8 mouse cellular contexts compared by ENCODE assay signal in the genomic region with DNA sequence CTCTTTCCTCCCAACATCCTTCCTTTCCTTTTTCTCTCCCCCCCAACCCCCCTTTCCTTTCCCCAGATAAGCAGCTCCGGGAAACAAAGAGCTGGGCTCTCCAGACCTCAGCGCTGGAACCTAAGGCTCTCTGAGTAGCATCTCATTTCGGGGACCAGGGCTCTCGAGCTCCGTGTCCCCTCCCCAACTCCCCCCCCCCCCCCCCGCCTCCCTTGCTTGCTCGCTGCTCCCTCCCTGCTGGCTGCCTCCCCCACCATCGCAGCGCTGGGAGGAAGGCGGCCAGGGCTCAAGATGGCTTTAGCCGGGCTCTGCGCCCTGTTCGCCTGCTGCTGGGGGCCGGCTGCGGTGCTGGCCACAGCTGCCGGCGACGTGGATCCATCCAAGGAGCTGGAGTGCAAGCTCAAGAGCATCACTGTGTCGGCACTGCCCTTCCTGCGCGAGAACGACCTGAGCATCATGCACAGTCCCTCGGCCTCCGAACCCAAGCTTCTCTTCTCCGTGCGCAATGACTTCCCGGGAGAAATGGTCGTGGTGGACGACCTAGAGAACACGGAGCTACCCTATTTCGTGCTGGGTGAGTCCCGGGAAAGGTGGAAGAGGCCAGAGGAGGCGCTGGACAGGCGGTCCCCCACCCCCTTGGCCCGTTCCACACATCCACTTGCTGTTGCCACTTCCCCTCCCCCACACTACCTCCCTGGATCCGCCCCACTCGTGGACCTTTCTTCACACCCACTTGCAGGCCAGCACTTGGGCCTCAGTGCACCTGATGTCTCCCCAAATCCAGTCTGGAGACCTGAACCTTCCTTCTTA. TPM values are rescaled to one million over a fixed set of nuclear protein-coding genes. Genes with fewer than 3 reads are reported as not detected.
DNase-seq lines count a peak whose midpoint lies in the region; ATAC-seq and TF ChIP-seq lines count a peak whose summit lies in the region.

No protein-coding gene starts in this region.

- 3% methylated on average over 35 of the region's 37 CpGs for WGBS in liver, embryonic 13.5 days (ENCODE audit: insufficient replicate concordance)
- WGBS in stomach, embryonic 14.5 days, result under 1% methylated on average over 32 of the region's 37 CpGs

- H3K36me3 ChIP-seq in liver, embryonic 13.5 days, result no peaks in the 10 kb centered on the region
- no peaks in the 10 kb centered on the region for H3K36me3 ChIP-seq in stomach, embryonic 14.5 days (ENCODE audit: control insufficient read depth, insufficient read depth, low read length)

- no peak for TF ChIP-seq CTCF in layer of hippocampus, adult 2 months (conservative IDR thresholded peaks at IDR 0.05)

- no peaks in the 10 kb centered on the region for H3K9me3 ChIP-seq in liver, embryonic 13.5 days (replicated peaks)
- no peaks in the 10 kb centered on the region for H3K9me3 ChIP-seq in stomach, embryonic 14.5 days (ENCODE audit: control insufficient read depth, low read depth, low read length)

- H3K4me3 ChIP-seq in layer of hippocampus, adult 2 months, result peak overlapping the region; percentile 85
- no peak overlapping the region for H3K4me3 ChIP-seq in liver, embryonic 13.5 days (replicated peaks)
- peak overlapping the region; percentile 32 for H3K4me3 ChIP-seq in stomach, embryonic 14.5 days (ENCODE audit: low read depth, low read length)

- peak overlapping the region; percentile 99 for H3K27ac ChIP-seq in layer of hippocampus, adult 2 months
- no peak overlapping the region for H3K27ac ChIP-seq in liver, embryonic 13.5 days
- H3K27ac ChIP-seq in stomach, embryonic 14.5 days (ENCODE audit: low read length), result no peak overlapping the region

- peak; percentile 62 for ATAC-seq in frontal cortex, adult (ENCODE audit: low TSS enrichment)
- no peak for ATAC-seq in liver, embryonic 13.5 days (ENCODE audit: low read depth)
- ATAC-seq in stomach, embryonic 14.5 days (ENCODE audit: insufficient number of reproducible peaks, insufficient read depth, low FRiP score, low read depth), result peak; percentile 46; the same call in 1 of the 2 replicates

- H3K4me2 ChIP-seq in liver, embryonic 13.5 days, result peak overlapping the region; percentile 32
- H3K4me2 ChIP-seq in stomach, embryonic 14.5 days (replicated peaks; ENCODE audit: low read depth, low read length), result peak overlapping the region; percentile 51

- peaks cover 22% of the 10 kb centered on the region for H3K27me3 ChIP-seq in liver, embryonic 13.5 days
- peaks cover 4% of the 10 kb centered on the region; the same call in 1 of the 2 replicates for H3K27me3 ChIP-seq in stomach, embryonic 14.5 days (ENCODE audit: control insufficient read depth, insufficient read depth, low read length)

- H3K4me1 ChIP-seq in liver, embryonic 13.5 days (replicated peaks), result no peaks in the 10 kb centered on the region
- no peaks in the 10 kb centered on the region for H3K4me1 ChIP-seq in stomach, embryonic 14.5 days (ENCODE audit: control insufficient read depth, insufficient read depth, low read length)

- no peak overlapping the region for H3K9ac ChIP-seq in liver, embryonic 13.5 days
- H3K9ac ChIP-seq in stomach, embryonic 14.5 days (replicated peaks; ENCODE audit: low read depth, low read length), result 0 out of 2 replicates have a peak overlapping the region, but pooled peaks have one; percentile 14

- no peak for DNase-seq in layer of hippocampus, adult 2 months (ENCODE audit: low spot score in 2 of 2)
- no peak for DNase-seq in layer of hippocampus, adult 18-20 months (ENCODE audit: low spot score in 2 of 2)
- peak; percentile 64 for DNase-seq in cerebellum, adult 9-10 months
- no peak for DNase-seq in liver, embryonic 13.5 days
- DNase-seq in adrenal gland, adult 8-10 months, result no peak
- no peak for DNase-seq in lung, adult 18-20 months

RNA-seq across cellular contexts. Expression of a gene that starts 0.4 kb away (rescaled TPM):
- 100 to 1,000 TPM; 183 to 185 TPM for total RNA-seq in layer of hippocampus, adult 2 months (2021)
- 100 to 1,000 TPM; 173 to 178 TPM for total RNA-seq in layer of hippocampus, adult 18-20 months (2021)
- 0.06 and 0.08 TPM in 2 replicates for polyA plus RNA-seq in liver, embryonic 13.5 days (2015; fragmentation: Nextera tagmentation; extraction: Ambion mirVana)
- polyA plus RNA-seq in stomach, embryonic 14.5 days (2014; fragmentation: Nextera tagmentation; extraction: Ambion mirVana), result 3.8 and 4.5 TPM in 2 replicates
- 10 to 100 TPM; 13.2 to 21.4 (median 14.4) TPM for total RNA-seq in adrenal gland, adult 8-10 months (2022)

RNA-seq across cellular contexts. Expression of a gene that starts 6.4 kb away (rescaled TPM):
- total RNA-seq in layer of hippocampus, adult 2 months (2021), result 10 to 100 TPM; 78.0 to 82.9 TPM
- 10 to 100 TPM; 75.0 to 75.9 TPM for total RNA-seq in layer of hippocampus, adult 18-20 months (2021)
- 0.03 TPM in 2 replicates for polyA plus RNA-seq in liver, embryonic 13.5 days (2015; fragmentation: Nextera tagmentation; extraction: Ambion mirVana)
- polyA plus RNA-seq in stomach, embryonic 14.5 days (2014; fragmentation: Nextera tagmentation; extraction: Ambion mirVana), result 1.4 and 1.5 TPM in 2 replicates
- total RNA-seq in adrenal gland, adult 8-10 months (2022), result 1 to 10 TPM in 3 of 4 experiments, under 1 TPM in 1; 0.93 to 2.2 (median 1.2) TPM

Comparison
In these comparisons a context has a peak if more than half of its experiments do, and no peak if none do; other contexts are left out.
1. RNA of a gene that starts 0.4 kb away (total RNA-seq): 183 to 185 TPM in layer of hippocampus, adult 2 months and 173 to 178 TPM in layer of hippocampus, adult 18-20 months; 13.2 to 21.4 TPM in adrenal gland, adult 8-10 months; every median in the first group is over 4 times any median in the second.
2. RNA of a gene that starts 6.4 kb away (total RNA-seq): 78.0 to 82.9 TPM in layer of hippocampus, adult 2 months and 75.0 to 75.9 TPM in layer of hippocampus, adult 18-20 months; 0.93 to 2.2 TPM in adrenal gland, adult 8-10 months; every median in the first group is over 10 times any median in the second.